Mouse (Mus musculus): ENCODE results near the gene Vrk3.
A peak's percentile ranks its signal among the peaks of the same experiment; 100 is the strongest.
"Not testable (repeated sequence)": the region's sequence is repeated elsewhere in the genome, so short reads cannot be mapped to it uniquely, and the experiment has no call there.

The Vrk3 gene

DNA sequence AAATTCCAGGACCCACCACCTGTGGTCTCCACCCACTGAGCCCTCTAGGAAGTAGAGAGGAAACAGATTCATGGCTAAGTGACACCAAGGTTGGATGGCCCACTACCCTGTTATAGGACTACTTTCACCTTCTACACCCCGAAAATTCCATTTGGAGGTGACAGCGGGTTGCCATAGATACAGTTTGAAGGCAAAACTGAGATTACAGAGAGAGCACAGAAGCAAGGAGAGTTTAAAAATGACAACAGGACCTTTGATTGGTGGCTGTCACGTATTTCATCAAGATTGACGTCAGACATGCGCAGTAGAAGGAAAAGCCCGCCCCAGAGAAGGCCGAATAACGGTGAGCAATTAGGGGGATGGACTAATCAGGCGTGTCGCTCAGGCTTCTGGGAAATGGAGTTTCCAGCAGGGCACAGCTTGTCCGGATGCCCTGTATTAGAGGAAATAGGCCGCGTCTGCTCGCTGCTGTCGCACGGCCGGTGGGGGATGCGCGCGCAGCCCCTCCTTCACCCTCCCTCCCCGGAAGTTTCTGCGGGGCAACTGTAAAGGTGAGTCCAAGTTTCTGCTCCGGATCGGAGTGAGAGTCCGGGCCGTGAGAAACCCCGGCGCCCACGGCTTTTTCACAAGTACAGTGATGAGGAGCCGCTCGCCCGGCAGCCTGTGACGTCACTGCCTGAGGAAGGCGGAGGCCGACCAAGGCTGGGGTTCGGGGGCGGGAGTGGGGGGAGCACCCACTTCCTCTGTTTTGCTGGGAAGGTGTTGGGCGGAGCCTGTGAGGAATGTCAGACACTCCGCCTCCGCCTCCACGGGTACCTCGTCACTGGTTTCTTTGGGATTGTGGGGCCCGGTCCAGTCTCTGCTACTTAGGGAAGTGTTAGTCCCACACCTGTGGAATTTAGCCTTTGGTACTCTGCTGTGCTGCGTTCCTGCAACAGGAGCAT, at the start of gene Vrk3:
Vrk3 (plus strand) TSS at position 313 of the 944 bp plus-strand sequence.
- peak; percentile 92 for ATAC-seq (ENCODE audit: low TSS enrichment)

DNA sequence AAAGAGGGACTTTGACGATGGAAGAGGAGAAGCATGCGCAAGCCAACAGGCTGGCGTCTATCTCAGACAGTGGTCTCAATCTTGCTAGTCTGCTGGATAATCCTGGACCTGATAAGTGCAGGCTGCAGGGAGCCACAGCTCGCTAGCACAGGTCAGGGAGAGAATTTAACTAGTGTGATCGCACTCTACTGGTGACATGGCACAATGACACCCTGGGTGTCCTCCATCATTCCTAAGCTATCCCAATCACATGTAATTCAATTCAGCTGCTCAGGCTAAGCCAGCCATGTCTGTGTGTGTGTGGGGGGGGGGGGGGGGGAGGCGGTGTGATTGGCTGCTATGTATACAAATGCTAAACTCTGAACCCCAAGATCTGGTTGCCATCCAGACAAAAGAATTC, 46.3 kb upstream of the Vrk3 start:
- ATAC-seq (ENCODE audit: low TSS enrichment): peak; percentile 64; the same call in 1 of the 2 replicates

DNA sequence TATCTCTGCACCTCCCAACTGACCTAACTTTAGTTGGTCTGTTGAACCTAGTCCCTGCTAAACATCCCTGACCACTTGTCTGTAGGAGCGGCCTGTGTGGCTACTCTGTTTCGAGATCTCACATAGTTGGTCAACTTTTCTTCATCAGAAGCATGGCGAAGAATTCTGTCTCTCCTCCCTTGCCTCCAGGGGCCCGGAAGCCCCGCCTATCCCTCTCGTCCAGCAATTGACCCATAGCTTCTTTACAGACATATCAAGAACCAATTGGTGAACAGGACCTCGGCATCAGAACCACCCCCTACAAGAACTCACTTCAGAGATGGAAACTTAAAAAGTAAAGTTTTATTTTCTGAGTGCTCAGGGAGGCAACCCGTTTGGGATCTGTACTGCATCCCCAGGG, 45.2 kb upstream of the Vrk3 start:
- no peak for ATAC-seq (ENCODE audit: low TSS enrichment)

DNA sequence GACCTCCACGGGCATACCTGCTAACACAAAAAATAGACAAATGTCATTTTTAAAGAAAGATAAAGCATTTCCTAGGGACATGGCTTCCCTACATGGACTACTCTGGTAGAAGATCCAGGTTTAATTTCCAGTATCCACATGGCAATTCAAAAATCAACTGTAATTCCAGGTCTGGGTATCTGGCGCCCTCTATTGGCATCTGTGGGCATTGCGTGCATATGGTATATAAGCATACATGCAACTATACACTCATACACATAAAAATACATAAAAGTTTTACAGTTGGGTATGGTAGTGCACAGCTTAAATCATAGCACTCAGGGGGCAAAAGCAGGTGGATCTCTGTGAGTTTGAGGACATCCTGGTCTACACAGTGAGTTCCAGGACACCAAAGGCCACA, 43.9 kb upstream of the Vrk3 start:
- ATAC-seq (ENCODE audit: low TSS enrichment): no peak

DNA sequence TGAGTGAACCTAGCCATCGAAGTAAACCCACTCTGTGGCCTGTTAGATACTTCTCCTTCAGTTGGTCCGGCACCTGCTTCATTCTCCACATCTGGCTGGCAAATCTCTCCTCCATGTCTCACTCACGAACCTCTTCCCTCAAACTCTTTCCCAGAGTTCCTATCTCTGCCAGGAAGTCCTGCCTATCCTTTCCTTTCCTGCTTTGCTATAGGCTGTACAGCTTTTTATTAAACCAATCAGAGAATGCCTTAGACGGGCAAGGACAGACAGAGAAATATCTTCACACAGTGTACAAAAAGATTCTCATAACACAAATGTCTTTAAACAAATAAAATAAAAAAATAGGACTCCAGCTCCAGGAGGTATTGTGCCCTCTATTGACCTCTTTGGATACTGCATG, 43.1 kb upstream of the Vrk3 start:
- no peak for ATAC-seq (ENCODE audit: low TSS enrichment)

DNA sequence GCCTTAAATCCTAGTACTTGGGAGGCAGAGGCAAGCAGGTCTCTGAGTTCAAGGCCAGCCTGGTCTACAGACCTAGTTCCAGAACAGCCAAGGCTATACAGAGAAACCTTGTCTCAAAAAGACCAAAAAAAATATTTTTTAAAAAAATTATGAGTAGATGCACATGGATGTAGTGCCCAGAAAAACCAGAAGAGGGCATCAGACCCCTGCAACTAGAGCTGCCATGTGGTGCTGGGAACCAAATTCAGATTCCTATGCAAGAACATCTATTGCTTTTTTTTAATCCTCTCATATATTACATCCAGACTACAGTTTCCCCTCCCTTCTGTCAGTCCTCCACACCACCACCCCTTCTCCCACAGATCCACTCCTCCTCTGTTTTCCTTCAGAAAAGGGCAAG, 41.9 kb upstream of the Vrk3 start:
- no peak for ATAC-seq (ENCODE audit: low TSS enrichment)

DNA sequence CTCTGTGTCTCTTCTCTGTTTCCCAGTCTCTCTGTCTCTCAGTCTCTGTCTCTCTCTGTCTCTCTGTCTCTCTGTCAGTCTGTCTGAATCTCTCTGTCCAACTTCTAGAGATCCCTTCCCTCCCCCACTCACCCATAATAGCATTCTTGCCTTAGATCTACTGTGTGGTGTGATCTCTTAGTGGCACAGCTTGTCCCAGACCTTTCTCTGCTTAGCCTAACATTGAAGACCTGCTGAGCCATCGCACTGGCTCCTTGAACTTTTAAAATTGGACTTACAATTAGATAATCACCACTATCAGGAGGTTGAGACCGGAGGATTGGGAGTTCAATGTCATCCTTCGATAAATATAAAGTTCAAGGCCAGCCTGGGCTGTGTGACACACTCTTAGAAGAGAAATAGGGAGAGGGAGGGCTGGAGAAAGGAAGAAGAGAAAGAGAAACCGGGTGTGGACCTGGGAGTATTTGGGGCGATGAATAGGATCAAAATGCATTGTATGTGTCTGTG, 41.0 kb upstream of the Vrk3 start:
- ATAC-seq (ENCODE audit: low TSS enrichment): no peak

DNA sequence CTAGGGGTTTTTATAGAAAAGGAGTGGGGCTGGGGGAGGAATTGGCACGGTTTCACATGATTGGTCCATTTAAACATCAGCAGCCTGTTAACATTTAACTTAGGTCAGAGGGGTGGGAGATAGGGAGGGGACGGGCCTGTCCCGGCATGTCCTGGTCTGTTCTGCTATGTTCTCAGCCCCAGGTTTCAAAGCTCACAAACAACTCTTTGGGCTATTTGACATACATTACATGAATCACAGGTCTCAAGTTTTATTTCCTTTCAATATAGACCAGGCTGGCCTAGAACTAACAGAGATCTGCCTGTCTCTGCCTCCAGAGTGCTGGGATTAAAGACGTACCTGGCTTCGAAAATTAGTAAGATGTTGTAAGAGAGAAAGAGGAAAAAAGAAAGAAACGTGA, 40.1 kb upstream of the Vrk3 start:
- not testable (repeated sequence) for ATAC-seq (ENCODE audit: low TSS enrichment)

DNA sequence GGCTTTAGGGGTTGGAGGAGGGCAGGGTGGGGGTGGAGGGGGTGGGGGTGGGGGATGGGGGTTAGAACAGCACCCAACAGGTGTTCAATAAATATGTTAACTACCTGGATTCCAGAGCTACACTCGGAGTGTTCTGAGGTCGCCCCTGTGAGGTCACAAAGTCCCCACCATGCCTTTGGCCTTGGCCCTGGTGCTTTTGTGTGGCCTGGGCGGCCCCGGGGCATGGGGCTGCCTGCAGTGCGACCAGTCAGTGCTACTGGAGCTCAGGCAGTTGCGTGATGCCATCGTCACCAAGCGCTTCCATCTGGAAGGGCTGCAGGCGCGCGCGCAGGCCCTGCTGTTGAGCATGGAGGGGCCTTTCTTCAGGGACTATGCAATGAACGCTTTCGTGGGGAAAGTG, 39.6 kb upstream of the Vrk3 start, which contains the start of gene Izumo2:
Izumo2 (plus strand) TSS at position 169 of the 400 bp plus-strand sequence.
- no peak for ATAC-seq (ENCODE audit: low TSS enrichment)

DNA sequence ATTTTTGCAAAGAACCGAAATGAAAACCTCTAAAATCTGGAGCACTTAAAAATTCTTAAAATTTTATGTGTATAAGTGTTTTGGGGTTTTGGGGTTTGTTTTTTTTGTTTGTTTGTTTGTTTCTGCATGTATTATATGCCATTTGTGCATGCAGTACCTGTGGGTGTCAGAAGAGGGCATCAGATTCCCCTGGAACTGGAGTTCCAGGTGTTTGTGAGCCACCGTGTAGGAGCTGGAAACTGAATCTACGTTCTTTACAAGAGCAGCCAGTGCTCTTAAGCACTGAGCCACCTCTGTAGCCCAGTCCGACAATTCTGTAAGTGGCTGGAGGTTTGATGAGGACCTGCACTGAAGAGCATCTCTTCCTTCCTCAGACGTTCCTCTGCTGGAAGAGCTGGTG, 38.3 kb upstream of the Vrk3 start:
- no peak for ATAC-seq (ENCODE audit: low TSS enrichment)

DNA sequence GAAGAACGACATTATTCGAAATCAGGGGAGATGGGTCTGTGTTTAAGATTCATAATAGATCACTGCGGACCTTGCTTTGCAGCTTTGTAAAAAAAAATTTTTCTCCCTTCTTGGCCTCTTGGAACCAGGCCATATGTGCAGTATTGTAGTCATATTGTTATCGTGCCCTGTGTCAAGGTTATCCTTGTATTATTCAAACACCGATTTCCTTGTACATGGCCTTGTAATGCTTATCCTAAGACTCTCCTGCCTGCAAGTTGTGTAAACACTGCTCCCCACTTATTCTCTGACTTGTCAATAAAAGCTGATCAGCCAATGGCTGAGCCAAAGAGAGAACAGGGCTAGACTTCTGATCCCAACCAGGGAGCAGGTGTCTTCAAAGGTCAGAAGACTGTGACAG, 26.2 kb upstream of the Vrk3 start:
- ATAC-seq (ENCODE audit: low TSS enrichment): no peak

DNA sequence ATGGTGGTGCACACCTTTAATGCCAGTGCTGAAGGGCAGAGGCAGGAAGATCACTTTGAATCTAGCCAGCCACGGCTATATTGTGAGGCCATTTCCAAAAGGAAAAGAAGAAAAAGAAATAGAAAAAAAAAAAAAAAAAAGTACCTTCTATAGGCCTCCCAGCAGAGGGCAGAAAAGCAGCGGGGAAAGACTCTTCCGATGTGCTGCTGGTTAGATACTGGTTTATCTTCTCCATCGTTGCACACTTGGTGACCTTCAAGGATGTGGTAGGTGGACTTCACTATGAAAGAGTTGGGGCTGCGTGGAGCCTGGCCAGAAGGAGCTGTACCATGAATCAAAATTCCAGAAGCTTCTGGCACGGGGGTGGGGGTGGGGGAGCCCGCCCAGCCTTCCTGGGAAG, 23.9 kb upstream of the Vrk3 start:
- no peak; the same call in 1 of the 2 replicates for ATAC-seq (ENCODE audit: low TSS enrichment)

DNA sequence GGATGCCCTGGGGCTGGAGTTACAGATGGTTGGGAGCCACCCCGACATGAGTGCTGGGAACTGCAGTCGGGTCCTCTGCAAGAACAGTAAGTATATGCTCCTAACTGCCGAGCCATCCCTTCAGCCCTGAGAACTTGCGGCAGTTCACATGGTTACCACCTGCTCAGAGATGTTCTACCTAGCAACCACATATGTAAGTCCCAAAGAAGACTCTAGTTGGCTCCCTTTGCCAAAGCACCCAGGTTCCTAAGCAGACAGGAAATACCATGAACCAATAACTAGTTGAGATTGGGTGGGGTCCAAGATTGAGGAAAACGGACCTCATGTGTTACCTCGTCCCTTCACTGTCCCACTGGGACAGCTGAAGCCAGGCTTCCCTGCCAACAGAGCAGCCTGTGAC, 21.9 kb upstream of the Vrk3 start:
- ATAC-seq (ENCODE audit: low TSS enrichment): peak; percentile 84

DNA sequence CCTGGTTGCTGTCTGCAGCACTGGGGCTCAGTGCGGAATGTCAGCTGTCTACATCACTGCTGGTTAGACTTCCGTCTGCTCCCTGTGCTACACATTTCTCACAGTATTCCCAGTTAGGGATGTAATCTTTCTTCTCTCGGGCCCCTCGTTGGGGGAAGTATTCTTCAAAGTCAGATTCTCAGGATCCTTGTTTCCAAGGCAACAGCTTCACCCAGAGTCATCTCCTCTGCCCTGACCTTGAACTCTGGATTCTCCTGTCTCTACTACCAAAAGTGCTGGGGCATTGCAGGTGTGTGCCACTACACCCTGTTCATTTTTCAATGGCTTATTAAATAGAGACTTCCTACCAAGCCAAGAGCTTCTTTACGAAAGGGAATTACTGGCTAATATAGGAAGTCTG, 21.1 kb upstream of the Vrk3 start:
- ATAC-seq (ENCODE audit: low TSS enrichment): no peak

DNA sequence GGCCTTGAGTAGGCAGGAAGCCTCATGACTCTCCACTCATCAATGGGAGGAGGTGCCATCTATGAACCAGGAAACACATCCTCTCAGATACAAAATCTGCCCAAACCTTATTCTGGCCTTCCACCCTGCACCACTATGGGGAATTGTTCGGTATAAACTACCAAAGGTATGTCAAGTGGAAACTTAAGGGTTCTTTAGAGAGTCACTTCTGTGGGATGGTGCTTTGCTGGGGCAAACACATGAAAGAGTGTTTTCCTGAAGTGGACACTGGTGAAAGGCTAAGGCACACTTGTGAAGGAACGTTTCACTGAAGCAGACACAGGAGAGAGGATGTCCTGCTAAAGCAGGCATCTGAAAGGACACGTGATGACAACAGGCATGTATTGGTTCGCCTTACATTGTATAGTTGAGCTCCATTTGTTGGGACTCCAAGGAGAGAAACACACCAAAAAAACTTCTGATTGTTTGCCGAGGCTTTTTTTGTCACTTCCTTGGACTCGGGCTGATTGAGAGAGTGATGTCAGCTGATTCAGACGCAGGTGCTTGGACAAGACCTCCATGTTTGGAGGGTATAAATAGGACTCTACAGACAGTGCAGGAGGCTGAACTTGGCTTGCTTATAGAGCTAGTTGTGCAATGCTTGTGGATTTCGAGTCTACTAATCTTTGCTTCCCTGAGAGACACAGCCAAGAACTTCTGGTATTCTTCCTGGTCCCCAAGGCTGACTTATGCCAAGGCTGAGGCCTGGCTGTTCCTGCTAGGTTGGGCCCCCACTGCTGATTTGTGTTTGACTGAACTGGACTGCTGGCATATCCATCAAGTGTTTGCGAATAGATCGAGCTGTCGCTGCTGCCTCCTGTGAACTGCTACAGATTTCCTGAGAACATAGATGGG, 19.9 kb upstream of the Vrk3 start:
- no peak for ATAC-seq (ENCODE audit: low TSS enrichment)

DNA sequence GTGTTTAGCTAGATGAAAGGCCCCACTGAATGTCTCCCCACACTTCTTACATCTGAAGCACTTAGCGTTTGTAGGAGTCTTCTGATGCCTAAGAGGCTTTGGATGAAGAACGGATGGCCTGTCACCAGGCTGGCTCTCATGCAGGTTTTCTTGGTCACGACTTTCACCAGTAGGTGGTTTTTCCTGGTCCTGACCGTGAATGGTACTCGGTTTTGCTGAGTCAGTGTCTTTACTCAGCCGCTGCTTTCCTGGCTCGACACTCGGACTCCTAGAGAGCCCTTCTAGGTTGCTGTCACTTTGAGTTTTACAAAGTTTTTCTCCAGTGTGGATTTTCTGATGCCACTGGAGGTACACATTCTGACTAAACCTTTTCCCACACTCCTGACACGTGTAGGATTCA, 14.5 kb upstream of the Vrk3 start:
- ATAC-seq (ENCODE audit: low TSS enrichment): no peak

DNA sequence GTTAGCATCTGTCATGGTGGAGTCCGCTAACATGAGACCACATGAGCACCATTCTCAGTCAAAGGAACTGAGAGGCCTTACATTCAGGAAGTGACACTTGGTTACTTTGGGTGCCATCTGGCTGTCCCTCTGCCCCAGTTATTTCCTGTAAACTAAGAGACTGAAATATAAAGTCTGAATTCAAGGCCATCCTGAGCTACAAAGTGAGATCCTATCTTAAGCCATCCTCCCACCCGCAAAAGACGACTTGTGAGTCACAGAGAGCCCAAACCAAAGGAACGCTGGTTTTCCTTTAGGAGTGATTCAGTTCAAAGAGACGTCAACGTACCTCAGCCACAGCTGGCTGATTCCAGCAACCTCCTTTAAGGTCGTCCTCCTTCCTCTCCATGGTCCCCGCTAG, 6.9 kb upstream of the Vrk3 start:
- ATAC-seq (ENCODE audit: low TSS enrichment): 0 out of 2 replicates have a peak, but pooled peaks have one; percentile 24

DNA sequence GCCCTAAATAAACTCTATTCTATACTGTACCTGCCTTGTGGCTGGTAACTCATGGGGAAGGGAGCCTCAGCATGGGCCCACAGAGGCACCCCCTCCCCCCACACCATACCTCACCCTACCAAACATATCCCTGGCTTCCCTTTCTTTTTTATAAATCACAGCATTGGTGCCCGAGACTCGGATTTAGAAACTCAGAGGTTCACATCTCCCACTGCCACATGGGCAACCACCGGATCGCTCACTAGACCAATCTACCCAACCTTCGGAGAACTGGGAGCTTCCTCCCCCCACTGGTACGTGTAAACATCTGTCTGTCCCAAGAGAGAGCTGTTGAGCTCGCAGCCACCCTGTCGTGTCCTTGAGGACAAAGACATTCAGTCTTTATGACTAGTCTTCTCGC, 3.9 kb upstream of the Vrk3 start:
- ATAC-seq (ENCODE audit: low TSS enrichment): no peak

DNA sequence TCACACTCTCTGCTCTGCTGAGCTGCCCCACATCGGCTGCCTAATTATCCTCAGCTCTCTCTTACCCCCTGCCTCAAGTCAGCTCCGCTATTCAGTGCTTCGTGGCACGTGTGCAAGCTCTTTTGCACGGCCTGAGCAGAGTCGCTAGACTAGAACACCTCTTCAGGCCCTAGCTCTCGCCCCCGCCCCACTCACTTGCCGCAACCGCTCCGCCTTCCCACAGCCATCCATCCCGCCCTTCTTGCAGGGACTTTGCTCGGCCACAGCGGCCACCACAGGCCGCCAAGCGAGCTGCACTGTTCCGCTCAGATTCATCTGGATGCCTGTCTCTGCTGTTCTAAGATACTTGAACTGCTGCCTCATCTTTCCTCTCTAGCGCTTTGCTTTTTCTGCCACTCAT, 3.1 kb upstream of the Vrk3 start:
- ATAC-seq (ENCODE audit: low TSS enrichment): peak; percentile 78

DNA sequence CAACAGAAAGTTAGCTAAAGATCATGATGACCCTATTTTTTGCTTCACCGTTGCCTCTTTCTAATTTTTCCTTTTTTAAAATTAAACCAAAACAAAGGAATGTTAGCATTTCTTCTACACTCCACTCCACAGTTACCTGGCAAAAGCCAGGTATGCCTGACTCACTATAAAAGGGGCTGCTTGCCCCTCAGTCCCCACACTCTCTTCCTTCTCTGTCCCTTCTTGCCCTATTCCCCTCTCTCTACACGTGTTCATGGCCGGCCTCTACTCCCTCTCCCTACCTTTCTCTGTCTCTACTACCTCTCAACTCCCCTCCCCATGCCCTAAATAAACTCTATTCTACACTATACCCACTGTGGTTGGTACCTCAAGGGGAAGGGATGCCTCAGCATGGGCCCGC, 1.1 kb upstream of the Vrk3 start:
- ATAC-seq (ENCODE audit: low TSS enrichment): no peak

DNA sequence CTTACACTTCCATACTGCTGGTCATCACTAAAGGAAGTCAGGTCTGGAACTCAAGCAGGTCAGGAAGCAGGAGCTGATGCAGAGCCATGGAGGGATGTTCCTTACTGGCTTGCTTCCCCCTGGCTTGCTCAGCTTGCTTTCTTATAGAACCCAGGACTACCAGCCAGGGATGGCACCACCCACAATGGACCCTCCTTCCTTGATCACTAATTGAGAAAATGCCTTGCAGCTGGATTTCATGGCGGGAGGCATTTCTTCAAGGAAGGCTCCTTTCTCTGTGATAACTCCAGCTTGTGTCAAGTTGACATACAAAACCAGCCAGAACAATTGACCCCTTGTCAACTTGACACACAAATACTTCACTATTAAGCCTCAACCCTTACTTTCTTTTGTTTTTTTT, 2.7 kb downstream of the Vrk3 start, which contains the start of gene Zfp473:
Zfp473 (minus strand) TSS at position 101 of the 400 bp plus-strand sequence.
- ATAC-seq (ENCODE audit: low TSS enrichment): not testable (repeated sequence)

DNA sequence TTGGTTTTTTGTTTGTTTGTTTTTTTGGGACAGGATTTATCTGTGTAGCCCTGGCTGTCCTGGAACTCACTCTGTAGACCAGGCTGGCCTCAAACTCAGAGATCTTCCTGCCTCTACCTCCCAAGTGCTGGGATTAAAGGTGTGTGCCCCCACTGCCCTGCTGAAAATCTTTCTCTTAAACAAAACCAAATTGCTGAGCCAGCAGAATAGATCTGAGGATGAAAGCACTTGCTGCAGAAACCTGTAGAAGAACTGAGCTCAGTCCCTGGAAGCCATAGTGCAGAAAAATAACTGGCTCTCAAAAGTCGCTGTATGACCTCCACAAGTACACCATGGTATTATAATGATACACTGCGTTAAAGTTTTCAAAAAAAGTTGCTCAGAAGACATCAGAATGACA, 9.0 kb downstream of the Vrk3 start:
- ATAC-seq (ENCODE audit: low TSS enrichment): no peak
